Mouse (Mus musculus): Measurements from ENCODE around the gene Rbfox3. TPM values are rescaled to one million over a fixed set of nuclear protein-coding genes. Genes with fewer than 3 reads are reported as not detected.
"Not testable (repeated sequence)": the region's sequence is repeated elsewhere in the genome, so short reads cannot be mapped to it uniquely, and the experiment has no call there.

Gene Rbfox3
- total RNA-seq, 4 experiments from 2014 or later, result 0.20 TPM; not detected in 3

DNA sequence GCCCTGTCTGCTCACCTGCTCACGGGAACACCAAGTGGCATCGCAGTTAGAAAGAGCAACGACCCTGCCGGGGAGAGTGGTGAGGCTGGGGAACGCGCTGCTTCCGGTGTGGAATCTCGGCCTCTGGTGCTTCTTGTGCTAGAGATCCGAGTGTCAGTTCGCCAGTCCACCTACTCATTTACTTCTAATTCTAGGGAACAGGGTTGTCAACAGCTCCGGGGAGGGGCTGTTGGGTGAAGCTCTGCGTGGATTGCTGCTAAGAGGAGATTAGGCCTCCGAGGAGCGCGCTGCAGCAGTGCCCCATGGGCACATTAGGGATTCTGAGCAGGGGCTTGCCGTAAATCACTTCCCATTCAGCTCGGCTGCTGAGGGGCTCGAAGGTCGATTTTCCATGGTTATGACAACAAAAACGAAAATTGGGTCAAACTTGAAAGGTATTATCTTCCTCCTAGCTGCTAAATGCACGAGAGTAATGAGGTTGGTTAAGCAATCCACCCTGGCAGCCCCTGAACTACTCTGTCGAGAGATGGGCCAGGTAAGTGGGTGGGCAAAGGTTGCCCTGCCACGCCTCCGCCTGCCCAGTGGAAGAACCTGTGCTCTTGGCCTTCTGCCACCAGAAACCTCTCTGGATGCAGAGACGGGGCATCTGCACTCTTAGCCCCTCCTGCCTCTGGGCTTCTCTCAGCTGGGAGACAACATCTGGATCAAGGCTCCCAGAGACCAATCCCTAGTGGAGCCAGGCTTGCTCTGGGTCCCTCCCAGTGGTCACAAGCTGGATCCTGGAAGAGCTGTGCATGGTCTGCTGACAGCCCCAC, 85.9 kb downstream of the Rbfox3 start:
- DNase-seq (ENCODE audit: low spot score in 2 of 2), result no peak

DNA sequence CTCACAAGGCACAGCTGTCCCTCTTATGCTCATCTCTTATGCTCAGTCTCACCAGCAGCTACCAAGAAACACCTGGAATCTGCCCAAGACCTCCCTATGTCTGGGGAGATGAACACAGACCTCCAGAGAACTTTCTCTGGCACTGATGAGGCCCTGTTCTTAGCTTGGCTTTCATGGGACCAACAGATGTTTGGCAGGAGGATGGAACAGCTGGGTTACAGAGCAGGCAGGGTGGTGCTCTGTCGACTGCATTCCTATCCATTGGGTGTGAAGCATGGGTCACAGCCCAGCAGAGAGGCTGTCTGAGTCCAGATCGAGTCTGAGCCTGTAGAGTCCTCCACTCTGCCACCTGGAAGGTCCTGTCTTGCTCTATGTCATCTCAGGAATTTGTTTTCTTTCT, 90.0 kb downstream of the Rbfox3 start:
- DNase-seq (ENCODE audit: low spot score in 2 of 2), result peak; percentile 10 to 26

DNA sequence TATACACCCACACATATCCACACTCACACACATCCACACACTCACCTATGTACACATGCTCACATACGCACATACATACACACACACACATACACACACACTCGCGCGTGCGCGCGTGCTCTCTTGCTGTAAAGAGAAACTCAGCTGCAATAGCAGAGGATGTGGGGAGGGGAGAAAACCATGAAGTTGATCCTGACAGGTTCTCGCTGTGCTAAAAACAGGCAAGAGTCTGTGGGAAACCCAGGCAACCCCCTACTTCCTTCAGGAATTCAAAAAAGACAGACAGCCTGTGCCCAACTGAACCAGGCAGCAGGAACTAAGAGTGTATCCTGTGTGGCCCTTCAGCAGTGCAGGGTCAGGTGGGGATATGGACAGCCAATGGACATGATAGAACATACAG, 92.9 kb downstream of the Rbfox3 start:
- no peak for DNase-seq (ENCODE audit: low spot score in 2 of 2)

DNA sequence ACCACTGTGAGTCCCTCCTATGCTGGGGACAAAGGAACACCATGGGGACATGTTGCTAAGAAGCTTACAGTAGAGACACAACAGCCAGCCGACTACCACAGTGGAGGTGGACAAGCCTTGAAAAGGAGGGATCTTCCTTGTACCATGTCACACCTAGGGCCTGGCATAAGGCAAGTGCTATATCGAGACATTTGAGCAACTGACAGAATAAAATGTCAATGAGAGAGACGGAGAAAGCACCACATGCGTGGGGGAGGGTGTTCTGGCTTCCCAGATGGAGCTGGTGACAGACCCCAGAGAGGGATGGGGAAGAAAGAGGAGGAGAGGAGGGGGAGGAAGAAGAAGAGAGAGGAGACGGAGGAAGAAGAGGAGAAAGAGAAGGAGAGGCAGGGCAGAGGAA, 96.3 kb downstream of the Rbfox3 start:
- no peak for DNase-seq (ENCODE audit: low spot score in 2 of 2)

DNA sequence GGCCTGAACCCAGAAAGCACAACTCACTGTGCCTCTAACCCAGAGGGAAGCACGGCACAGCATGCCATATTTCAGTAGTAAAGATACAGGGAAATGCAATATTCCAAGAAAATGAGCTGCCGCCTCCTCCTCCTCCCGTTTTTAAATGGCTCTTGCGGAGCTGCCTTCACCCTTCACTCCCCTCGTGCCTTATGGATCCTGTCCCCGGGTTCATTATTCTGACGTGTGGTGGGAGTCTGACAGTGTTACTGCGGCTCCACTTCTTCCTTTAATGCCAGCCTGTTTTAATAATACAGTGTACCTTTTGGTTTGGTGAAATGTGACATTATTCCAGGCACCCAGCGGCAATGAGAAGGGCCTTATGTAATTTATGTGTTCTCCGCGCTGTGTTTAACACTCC, 97.5 kb downstream of the Rbfox3 start:
- DNase-seq (ENCODE audit: low spot score in 2 of 2), result no peak

DNA sequence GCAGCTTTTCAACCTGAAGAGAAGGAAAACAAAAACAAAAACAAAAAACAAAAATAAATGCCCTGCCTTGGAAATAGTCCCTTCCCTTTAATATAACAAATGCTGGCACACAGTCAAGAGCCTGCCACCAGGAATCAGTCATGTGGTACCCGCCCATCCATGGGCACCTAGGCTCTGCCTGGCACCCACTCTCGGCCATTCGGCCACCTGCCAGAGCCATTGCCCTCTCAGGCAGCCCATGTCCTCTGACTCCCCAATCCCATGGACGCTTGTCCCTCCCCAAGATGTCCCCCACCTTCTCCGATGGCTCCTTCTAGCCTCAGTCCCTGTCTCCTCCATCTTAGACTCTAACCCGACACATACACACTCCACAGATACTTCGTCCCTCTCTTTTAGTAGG, 100.0 kb downstream of the Rbfox3 start:
- DNase-seq (ENCODE audit: low spot score in 2 of 2), result no peak

DNA sequence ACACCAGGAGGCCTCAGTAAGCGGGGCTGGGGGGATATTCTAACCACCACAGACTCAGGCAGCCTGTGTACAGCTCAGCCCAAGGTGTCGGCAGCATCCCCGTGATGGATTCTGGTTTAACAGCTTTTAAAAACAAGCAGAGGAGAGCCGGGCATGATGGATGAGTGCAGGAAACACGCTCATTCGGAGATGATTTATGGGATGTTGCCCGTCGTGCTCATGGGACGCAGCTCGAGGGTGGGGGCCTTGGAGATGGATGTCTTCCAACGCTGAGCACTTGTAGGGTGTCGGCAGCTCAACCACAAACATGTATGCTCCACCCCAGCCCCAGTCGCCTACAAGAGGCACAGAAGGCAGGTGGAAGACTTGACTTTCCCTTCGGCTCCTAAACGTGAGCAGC, 103.9 kb downstream of the Rbfox3 start:
- no peak for DNase-seq (ENCODE audit: low spot score in 2 of 2)

DNA sequence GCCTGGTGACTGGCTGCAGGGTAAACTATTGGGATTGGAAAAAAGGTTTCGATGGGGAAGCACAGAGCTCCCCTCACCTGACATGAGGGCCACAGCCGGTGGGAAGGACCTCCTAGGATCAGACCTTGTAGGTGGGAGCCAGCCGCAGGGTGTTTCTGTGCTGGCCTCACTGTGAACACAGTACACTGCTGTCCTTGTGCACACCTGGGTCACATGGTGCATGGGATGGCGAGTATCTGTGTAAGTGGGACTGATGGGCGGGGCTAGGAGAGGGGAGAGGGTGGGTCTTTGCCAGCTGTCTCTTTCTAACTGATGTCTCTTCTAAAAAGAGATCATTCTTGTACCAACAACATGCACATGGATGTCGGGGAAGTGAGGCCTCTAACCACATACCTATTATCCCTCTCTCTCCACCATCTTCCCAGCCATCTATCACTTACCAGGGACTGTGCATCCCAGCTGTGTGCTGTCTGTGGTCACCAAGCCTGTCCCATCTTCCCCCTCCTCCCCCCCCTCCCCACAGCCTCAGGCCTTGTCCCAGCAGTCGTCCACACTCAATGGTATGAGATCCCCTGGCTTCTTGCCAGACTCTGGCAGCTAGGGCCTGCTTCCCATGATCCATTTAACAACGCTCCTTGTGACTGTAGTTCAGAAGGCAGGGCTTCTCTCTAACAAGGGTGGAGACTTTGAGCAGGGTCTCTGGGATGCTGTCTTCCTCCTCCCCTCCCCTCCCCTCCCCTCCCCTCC, 116.4 kb downstream of the Rbfox3 start:
- no peak for DNase-seq (ENCODE audit: low spot score in 2 of 2)

DNA sequence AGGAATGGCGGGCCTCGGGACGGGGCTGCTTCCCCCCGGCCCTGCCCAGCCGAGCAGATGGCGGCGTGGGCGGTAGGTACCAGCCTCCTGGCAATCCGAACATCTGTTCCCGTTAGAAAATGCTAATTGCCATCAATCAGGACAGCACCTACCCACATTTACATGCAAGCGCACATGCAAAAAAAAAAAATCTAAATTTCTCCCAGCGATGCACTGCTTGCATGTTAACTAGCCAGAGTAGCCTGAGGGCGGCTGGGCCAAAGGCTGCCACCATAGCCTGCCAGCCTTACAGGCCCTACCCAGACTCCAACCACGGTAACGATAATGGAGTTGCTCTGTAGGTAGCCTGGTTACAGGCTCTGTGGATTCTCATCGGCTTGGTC, 117.8 kb downstream of the Rbfox3 start:
- DNase-seq (ENCODE audit: low spot score in 2 of 2), result no peak

DNA sequence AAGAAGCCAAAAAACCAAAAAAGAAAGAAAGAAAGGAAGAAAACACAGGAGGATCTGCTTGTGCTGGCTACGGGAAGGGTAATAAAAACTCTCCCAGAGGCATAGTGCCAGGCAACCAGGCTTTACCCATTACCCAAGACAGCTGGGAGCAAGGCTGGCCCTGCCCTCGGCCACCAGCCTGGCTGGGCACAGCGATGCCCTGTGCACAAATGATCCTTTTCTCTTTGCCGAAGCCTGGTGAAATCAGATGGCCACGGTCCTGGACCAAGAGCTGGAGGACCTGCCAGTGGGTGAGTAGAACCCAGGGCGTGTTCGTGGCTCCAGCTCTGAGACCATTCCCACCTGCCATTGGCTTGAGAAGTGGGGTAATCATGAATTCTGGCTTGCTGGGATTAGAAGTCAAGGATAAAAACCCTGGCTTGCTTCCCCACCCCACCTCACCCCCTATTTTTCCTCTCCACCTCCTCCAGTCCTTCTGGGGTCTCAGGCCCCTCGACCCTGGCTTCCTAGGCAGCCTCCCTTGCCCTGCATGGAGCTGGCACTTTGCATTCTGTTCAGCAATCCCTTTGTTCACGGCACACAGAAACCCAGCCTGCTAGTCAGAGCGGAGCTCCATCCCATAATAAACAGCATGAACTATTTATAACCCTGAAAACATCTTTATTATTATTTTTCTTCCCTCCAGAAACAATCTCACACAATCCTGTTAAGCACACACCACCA, 118.3 kb downstream of the Rbfox3 start:
- peak; percentile 13 to 23 for DNase-seq (ENCODE audit: low spot score in 2 of 2)

DNA sequence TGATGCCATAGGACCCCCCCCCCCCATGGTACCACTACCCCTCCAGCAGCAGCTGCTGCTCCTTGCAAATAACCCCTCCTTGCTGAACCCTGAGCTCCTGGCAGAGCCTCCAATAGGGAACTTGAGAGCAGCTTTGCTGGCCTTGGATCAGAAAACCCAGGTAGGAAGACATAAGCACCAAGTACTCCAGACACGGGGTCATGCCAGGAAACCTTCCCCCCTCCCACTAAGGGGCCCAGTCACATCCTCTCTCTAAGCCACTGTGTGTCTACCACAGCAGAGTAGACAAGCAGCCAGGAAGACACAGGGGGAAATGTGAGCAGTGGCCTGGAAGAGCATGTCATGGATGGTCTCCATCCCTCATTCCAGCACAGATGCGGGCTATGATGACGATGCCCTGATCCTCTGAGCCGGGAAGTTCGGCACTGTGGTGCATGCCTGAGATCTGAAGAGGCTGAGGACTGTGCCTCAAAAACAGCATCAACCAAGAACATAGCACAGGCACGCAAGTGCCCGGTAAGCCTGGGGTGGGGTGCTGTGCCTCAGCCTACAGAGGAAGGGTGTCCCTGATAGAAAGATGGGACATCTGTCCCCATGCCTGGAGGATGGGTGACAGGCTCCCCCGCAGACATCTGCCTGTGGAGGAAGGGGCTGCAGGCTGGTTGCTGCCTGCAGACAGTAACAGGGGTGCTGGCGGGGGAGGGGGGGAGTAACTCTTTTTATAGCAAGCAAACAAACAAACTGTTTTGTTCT, 119.1 kb downstream of the Rbfox3 start:
- no peak for DNase-seq (ENCODE audit: low spot score in 2 of 2)

DNA sequence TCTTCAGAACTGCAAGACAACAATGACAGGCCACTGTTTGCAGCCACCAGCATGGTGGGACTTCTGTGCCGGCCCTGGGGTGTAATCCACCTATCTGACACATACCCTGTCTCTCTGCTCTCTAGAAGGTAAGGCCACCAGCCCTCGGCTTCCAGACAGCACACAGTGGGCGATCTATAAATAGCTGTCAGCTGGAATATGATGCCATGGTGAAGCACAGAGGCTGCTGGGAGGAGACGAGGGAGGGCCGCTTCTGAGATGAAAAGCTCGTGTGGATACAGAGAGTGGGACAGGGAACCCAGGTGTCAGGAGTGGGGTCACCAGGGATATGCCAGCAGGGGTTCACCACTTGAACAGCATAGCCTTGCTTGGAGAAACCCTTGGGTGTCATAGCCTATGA, 120.0 kb downstream of the Rbfox3 start:
- DNase-seq (ENCODE audit: low spot score in 2 of 2), result peak; percentile 12 to 44

DNA sequence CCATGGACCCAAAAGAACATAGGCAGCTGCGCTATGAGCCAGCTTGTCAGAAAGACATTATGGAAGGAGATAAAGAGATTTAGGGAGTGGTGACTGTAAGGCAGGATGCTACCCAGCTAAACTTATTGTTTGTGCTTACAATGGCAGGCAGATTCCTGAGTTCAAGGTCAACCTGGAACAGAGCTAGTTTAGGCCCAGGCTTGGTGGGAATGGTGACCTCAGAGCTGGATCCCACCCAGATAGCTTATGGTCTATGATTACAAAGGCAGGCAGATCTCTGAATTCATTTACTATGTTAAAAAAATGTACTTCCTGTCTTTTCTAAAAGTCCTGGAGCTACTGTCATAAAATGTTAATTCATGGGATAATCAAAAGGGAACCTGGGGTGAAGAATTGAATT, 123.3 kb downstream of the Rbfox3 start:
- no peak for DNase-seq (ENCODE audit: low spot score in 2 of 2)

DNA sequence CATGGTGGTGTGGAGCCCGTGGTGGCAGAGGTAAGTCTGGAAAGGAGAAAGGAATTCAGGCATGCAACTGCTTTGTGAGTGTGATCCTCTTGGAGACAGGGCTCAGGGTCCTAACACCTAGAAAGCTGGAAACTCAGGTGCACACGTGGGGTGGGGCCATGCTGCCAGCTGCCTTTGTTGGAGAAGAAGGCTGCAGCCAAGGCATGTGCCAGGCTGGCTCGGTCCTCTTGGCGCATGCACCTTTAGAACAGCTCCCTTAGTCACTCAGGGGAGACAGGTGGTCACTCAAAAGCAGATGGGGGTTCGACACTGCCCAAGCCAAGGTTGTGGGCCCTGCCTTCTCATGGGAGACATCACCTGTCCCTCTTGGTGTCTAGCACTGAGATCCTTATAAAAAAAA, 128.7 kb downstream of the Rbfox3 start:
- DNase-seq (ENCODE audit: low spot score in 2 of 2), result no peak

DNA sequence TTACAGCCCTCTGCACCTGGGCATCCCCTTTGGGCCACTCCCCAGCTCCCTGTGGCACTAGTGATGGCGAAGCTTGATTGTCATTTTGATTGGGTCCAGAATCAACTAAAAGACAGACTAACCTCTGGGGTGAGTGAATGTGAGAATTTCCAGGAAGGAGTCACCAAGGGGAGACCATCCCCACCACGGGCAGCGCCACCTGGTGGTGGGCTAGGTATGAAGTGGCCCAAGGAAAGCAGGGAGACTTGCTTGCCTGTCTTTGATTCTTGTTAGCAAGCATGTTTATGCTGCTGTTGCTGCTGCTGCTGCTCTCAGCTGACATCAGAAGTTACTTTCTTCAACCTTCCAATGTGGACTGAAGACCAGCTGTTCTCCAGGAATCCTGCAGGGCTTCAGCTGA, 135.6 kb downstream of the Rbfox3 start:
- no peak for DNase-seq (ENCODE audit: low spot score in 2 of 2)

DNA sequence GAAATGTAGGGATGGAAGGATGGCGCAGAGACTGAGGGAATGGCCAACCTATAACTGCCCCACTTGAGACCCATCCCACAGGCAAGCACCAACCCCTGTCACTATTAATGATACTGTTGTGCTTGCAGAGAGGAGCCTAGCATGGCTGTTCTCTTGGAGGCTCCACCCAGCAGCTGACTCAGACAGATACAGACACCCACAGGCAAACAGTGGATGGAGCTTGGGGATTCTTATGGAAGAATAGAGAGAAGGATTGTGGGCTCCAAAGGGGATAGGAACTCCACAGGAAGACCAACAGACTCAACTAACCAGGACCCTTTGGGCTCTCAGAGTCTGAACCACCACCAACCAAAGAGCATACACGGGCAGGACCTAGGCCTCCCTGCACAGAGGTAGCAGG, 136.6 kb downstream of the Rbfox3 start:
- DNase-seq (ENCODE audit: low spot score in 2 of 2), result not testable (repeated sequence)

DNA sequence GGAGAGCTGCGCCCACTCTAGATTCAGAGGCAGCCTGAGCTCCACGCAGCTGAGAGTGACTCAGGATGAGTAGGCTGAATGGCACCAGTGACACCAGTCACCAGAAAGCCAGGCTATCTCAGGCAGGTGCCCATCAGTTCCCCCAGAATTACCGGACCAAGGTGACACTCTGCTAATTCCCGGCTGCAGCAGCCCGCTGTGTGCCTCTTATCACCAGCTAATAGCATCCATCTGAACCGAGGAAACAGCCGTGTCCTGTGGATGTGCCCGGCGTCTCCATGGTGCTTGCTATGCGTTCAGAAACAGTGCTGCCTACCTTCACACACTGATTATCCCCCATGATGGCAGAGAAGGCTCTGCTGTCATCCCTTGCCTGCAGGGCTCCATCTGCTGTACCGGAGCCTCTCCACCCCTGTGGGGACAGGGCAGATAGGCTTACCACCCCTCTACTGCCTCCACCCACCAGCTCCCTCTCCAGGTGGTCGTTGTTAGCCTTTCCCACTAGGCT, 138.3 kb downstream of the Rbfox3 start:
- no peak for DNase-seq (ENCODE audit: low spot score in 2 of 2)

DNA sequence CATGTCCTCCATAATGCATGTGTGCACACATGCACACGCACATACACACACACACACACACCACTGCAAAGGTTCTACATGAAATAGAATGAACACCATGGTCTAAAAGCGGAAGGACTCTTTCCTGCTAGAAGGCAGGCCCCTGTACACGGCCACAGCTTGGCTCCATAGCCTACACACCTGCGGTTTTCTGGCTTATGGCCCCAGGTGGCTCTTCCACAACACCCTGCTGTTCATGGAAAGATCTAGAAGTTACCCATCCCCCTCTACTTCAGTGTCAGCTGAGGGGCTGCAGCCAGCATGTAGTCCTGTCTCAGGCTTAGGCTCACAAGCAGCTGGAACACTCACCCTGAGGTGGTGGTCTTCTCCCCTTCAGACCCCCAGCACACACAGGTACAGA, 140.0 kb downstream of the Rbfox3 start:
- no peak for DNase-seq (ENCODE audit: low spot score in 2 of 2)

DNA sequence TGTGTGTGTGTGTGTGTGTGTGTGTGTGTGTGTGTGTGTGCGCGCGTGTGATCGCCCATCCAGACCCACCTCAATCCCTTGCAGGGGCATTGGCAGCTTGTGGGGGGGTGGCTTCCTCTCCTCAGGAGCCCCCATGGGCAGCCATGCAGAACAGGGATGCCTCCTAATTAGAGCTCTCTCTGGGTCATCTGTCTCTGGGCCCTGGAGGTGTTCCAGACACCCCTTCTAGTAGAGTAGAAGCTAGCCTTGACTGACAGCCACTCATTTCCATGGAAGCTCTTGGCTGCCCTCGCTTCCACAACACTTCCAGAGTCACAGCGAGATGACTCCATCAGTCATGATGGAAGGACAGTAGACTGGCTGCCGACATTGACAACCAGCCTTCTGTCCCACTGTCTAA, 140.6 kb downstream of the Rbfox3 start:
- no peak for DNase-seq (ENCODE audit: low spot score in 2 of 2)

DNA sequence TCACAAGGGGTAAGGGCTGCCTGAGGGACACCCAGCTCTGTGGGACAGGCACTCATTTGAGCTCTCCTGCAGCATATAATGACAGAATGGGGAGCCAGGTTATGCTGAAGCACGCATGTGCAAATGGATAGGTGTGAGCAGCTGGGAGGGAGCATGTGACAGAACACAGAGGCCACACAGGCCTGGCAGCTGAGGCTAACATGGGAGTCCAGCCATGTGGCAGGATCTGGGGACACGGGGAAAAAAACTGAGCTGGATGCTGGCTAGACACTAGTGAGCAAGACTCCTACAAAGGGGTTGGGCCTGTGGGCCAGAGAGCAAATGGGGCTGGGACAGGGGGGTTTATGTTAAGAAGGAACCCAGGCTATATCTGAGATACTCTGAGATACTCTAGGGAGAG, 141.9 kb downstream of the Rbfox3 start:
- DNase-seq (ENCODE audit: low spot score in 2 of 2), result no peak

DNA sequence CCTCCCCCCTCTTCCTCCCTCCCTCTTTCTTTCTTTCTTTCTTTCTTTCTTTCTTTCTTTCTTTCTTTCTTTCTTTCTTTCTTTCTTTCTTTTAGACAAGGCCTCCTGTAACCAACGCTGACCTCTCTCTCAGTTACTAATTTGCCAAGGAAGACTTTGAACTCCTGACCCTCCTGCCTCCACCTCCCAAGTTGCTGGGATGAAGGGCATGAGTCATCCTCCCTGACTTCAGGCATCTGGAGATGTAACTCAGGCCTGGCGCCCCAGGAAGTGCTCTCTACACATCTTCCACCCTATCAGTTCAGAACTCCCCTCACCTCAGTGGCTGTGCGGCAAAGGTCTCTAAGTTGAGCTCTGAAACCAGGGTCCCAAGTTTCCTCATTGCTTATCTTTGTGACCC, 143.0 kb downstream of the Rbfox3 start:
- no peak for DNase-seq (ENCODE audit: low spot score in 2 of 2)

Measured in gastrocnemius, adult 8-10 months (tissue).